Mouse (Mus musculus) CH12.LX (cell line): Measurements from ENCODE around the gene Sstr5.

Experiments
- CHD2 ChIP-seq: IDR thresholded peaks from 2 replicates; pipeline ENCODE4 v1.6.1; 2011; ENCODE audit warnings: low read length, improper control_type of control experiment
- CTCF ChIP-seq, 2 experiments: IDR thresholded peaks in 1 of 2; conservative IDR thresholded peaks in 1 of 2; 2 replicates each; pipeline ENCODE4 v1.5.1; 2011 to 2012; ENCODE audit warnings: low read depth in 2 of 2, low read length in 2 of 2, improper control_type of control experiment in 1 of 2, inconsistent platforms in 1 of 2, mild to moderate bottlenecking in 1 of 2, moderate library complexity in 1 of 2
- E2F4 ChIP-seq: IDR thresholded peaks from 2 replicates; pipeline ENCODE4 v1.6.1; 2011; ENCODE audit warnings: low read depth, low read length, improper control_type of control experiment; ENCODE audit not compliant: insufficient replicate concordance
- EP300 ChIP-seq: IDR thresholded peaks from 2 replicates; pipeline ENCODE4 v1.6.1; 2011; ENCODE audit warnings: low read length, improper control_type of control experiment
- HCFC1 ChIP-seq: IDR thresholded peaks from 2 replicates; pipeline ENCODE4 v1.6.1; 2012; ENCODE audit warnings: low read depth, mild to moderate bottlenecking, inconsistent platforms, low read length, improper control_type of control experiment
- MAX ChIP-seq: IDR thresholded peaks from 2 replicates; pipeline ENCODE4 v1.6.1; 2011; ENCODE audit warnings: low read length, improper control_type of control experiment
- POLR2A ChIP-seq: IDR thresholded peaks from 2 replicates; pipeline ENCODE4 v1.6.1; 2011; ENCODE audit warnings: low read depth, mild to moderate bottlenecking, improper control_type of control experiment, low read length
- TCF12 ChIP-seq: IDR thresholded peaks from 2 replicates; pipeline ENCODE4 v1.6.1; 2014; ENCODE audit warnings: low read depth, mild to moderate bottlenecking, inconsistent platforms, low read length, improper control_type of control experiment
- ZC3H11A ChIP-seq: IDR thresholded peaks from 2 replicates; pipeline ENCODE4 v1.6.1; 2012; ENCODE audit warnings: low read depth, mild to moderate bottlenecking, inconsistent platforms, low read length, improper control_type of control experiment

DNA sequence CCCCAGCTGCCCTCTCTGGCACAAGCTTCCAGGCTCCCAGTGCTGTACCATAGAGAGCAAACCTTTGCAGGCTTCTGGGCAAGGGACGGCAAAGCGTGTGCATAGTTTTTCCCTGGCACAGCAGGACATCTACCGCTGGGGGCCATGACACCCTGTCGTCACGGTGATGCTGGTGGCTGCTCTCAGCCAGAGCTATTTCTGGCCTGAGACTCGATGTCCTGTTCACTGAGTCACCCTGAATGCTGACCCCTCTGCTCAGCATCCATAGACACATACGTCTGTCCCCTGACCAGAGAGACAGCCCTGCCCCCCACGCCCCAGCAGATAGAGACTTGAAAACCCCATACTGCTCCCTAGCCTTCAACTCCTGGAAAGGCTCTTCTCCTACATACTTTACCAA lies 16.9 kb downstream of the Sstr5 start:
- no peak for TF ChIP-seq CHD2
- TF ChIP-seq E2F4: no peak
- TF ChIP-seq CTCF (conservative IDR thresholded peaks at IDR 0.05 in 1 of 2, IDR thresholded peaks at IDR 0.05 in 1 of 2; ENCODE audit: low read depth in 2 of 2, low read length in 2 of 2): no peak
- no peak for TF ChIP-seq ZC3H11A
- no peak for TF ChIP-seq HCFC1
- TF ChIP-seq TCF12: no peak
- TF ChIP-seq EP300: no peak
- no peak for TF ChIP-seq POLR2A
- TF ChIP-seq MAX: no peak
